In the genomic region with DNA sequence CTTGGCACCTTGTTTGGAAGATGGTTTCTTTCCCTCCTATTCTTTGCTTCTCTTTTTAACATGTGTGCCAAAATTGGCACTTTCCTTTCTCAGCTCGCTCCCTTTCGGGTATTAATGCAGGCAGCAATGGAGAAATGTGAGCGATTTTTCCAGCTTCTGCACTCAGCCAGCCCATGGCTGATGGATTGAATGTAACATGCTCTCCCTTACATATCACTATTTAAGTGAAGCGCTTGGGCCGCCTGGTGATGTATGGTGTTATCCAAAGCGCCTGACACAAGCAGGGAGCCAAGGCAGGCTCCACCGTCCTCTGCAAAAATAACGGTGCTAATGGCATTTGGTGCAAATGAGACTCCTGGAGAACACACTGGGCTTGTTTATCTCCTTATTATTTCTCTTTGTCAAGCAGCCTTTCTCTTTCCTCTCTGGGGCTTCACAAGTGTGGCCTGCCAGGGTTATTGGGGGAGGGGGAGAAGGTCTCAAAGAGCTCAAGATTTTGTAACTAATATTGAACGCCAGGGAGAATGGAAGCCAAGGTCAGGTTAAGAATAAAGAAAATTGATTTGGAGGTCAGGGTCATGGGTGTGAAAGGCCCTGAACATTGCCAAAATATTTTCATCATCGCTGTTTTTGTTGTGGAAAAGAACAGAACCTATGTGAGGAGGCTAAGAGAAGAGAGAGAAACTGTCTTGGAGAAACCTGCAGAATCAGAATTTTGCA, we compare ENCODE assay signal across 9 mouse cellular contexts.
DNase-seq lines count a peak whose midpoint lies in the region; ATAC-seq lines count a peak whose summit lies in the region.
"Had no signal": no experiment of that assay in that cellular context is flagged by ENCODE, and none has a peak within 500 bp of the region (broad histone marks: within the 10 kb centered on the region; RNA-seq: fewer than 3 reads in every experiment).

No protein-coding gene starts in this region.

- H3K9me3 ChIP-seq in hindbrain, embryonic 11.5 days (ENCODE audit: control insufficient read depth, low read length): no peaks in the 10 kb centered on the region

- WGBS in hindbrain, embryonic 11.5 days: 38% methylated on average over 10 of the region's 10 CpGs

- no peak overlapping the region for H3K9ac ChIP-seq in hindbrain, embryonic 11.5 days (ENCODE audit: low read depth, low read length)

- no peaks in the 10 kb centered on the region for H3K36me3 ChIP-seq in hindbrain, embryonic 11.5 days (ENCODE audit: control insufficient read depth, insufficient read depth, low read length)

- H3K4me1 ChIP-seq in hindbrain, embryonic 11.5 days (replicated peaks; ENCODE audit: control insufficient read depth, insufficient read depth, low read length): peaks cover 16% of the 10 kb centered on the region

- peak overlapping the region; percentile 43 for H3K27ac ChIP-seq in hindbrain, embryonic 11.5 days (ENCODE audit: low read depth, low read length)

- peak; percentile 56; the same call in 1 of the 2 replicates for ATAC-seq in hindbrain, embryonic 11.5 days (ENCODE audit: low FRiP score)

- no peak overlapping the region for H3K4me3 ChIP-seq in hindbrain, embryonic 11.5 days (ENCODE audit: low read depth, low read length)

- H3K27me3 ChIP-seq in hindbrain, embryonic 11.5 days (ENCODE audit: control insufficient read depth, insufficient read depth, low read length): no peaks in the 10 kb centered on the region

- peak; percentile 17 for DNase-seq in right cerebral cortex, adult 18-20 months
- no peak for DNase-seq in right cerebral cortex, postnatal 36 days (ENCODE audit: low spot score in 2 of 2)
- peak; percentile 52 for DNase-seq in hindbrain, embryonic 11.5 days (ENCODE audit: low spot score)
- peak; percentile 26 for DNase-seq in neural tube, embryonic 10.5 days (ENCODE audit: extremely low spot score, low spot score)
- DNase-seq in adipocyte (ENCODE audit: low spot score): no peak
- DNase-seq in thymus, postnatal 10 days (ENCODE audit: low spot score in 2 of 2): no peak
- no peak for DNase-seq in thymus, postnatal 0 days (ENCODE audit: low spot score)
- DNase-seq: cerebellum, postnatal 14 days; lung, postnatal 36 days had no signal

- H3K4me2 ChIP-seq in hindbrain, embryonic 11.5 days (replicated peaks; ENCODE audit: low read depth, low read length): no peak overlapping the region

Comparison
In these comparisons a context has a peak if more than half of its experiments do, and no peak if none do; other contexts are left out.
1. DNase-seq: peak in right cerebral cortex, adult 18-20 months (single experiment), hindbrain, embryonic 11.5 days (single experiment) and neural tube, embryonic 10.5 days (single experiment); none in right cerebral cortex, postnatal 36 days (0 of 2), adipocyte (single experiment), thymus, postnatal 10 days (0 of 2) and thymus, postnatal 0 days (single experiment).